Mouse (Mus musculus): ENCODE measurements at regions not wholly inside any gene's neighbourhood (a gene's known extent, or its start where the extent isn't known, plus 50 kb on each side); places are given as distances from the start of the nearest gene placed in this dataset.

DNA sequence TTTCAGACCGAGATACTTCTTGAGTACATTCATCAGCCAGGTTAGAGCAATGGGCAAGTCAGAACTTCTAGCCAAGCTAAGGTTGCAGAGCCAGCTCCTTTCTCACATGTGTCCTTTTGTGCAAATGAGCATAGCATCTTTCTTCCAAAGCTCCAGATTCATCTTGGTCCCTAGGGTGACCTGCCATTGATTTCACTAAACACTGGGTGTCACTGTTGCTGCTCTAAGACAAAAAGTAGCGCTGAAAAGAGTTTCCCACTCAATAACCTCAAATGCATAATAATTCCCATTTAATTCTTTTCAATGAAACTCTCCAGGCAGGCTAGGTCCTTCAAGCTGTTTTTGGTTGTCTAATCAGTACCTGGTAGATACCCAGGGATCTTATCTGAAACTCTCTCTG, 688.6 kb upstream of the BB014433 start:
- Histone ChIP-seq H3K4me1 (ENCODE audit: control insufficient read depth, insufficient read depth, low read length) (no peaks in the 10 kb centered on the region), H3K9me3 (replicated peaks; ENCODE audit: control insufficient read depth, insufficient read depth, low read length, poor library complexity, severe bottlenecking) (peaks cover 20% of the 10 kb centered on the region), H3K4me3 (ENCODE audit: low read depth, low read length) (no peak overlapping the region), H3K27me3 (ENCODE audit: control insufficient read depth, insufficient read depth, low read length, poor library complexity, severe bottlenecking) (no peaks in the 10 kb centered on the region), H3K9ac (ENCODE audit: low read depth, poor library complexity, severe bottlenecking) (no peak overlapping the region), H3K36me3 (ENCODE audit: control insufficient read depth, insufficient read depth, low read length, poor library complexity, severe bottlenecking) (no peaks in the 10 kb centered on the region), H3K27ac (ENCODE audit: insufficient read depth, low read length) (no peak overlapping the region)
- no peak for TF ChIP-seq EP300 (IDR thresholded peaks at IDR 0.05; ENCODE audit: insufficient read depth, low read depth, low read length)
- TF ChIP-seq CTCF (IDR thresholded peaks at IDR 0.05; ENCODE audit: low read depth, low read length), result no peak
- no peak for TF ChIP-seq POLR2A (IDR thresholded peaks at IDR 0.05; ENCODE audit: insufficient read depth, low read length)

GRCm38 (mm10) chr8:15731324-15731723, 685.4 kb upstream of the BB014433 start:
- Histone ChIP-seq H3K9me3 (replicated peaks; ENCODE audit: control insufficient read depth, insufficient read depth, low read length, poor library complexity, severe bottlenecking) (0 out of 2 replicates have a peak, but pooled peaks cover under 1% of the 10 kb centered on the region), H3K9ac (ENCODE audit: low read depth, poor library complexity, severe bottlenecking) (no peak overlapping the region), H3K4me1 (ENCODE audit: control insufficient read depth, insufficient read depth, low read length) (no peaks in the 10 kb centered on the region), H3K36me3 (ENCODE audit: control insufficient read depth, insufficient read depth, low read length, poor library complexity, severe bottlenecking) (no peaks in the 10 kb centered on the region), H3K27me3 (ENCODE audit: control insufficient read depth, insufficient read depth, low read length, poor library complexity, severe bottlenecking) (no peaks in the 10 kb centered on the region), H3K4me3 (ENCODE audit: low read depth, low read length) (no peak overlapping the region), H3K27ac (ENCODE audit: insufficient read depth, low read length) (no peak overlapping the region)
- TF ChIP-seq POLR2A (IDR thresholded peaks at IDR 0.05; ENCODE audit: insufficient read depth, low read length), result no peak
- no peak for TF ChIP-seq CTCF (IDR thresholded peaks at IDR 0.05; ENCODE audit: low read depth, low read length)
- no peak for TF ChIP-seq EP300 (IDR thresholded peaks at IDR 0.05; ENCODE audit: insufficient read depth, low read depth, low read length)

GRCm38 (mm10) chr8:15729075-15729474, 683.2 kb upstream of the BB014433 start:
- H3K9ac ChIP-seq (ENCODE audit: low read depth, poor library complexity, severe bottlenecking), result no peak overlapping the region
- H3K27ac ChIP-seq (ENCODE audit: insufficient read depth, low read length), result no peak overlapping the region
- H3K4me1 ChIP-seq (ENCODE audit: control insufficient read depth, insufficient read depth, low read length), result no peaks in the 10 kb centered on the region
- no peak overlapping the region for H3K4me3 ChIP-seq (ENCODE audit: low read depth, low read length)
- no peaks in the 10 kb centered on the region for H3K36me3 ChIP-seq (ENCODE audit: control insufficient read depth, insufficient read depth, low read length, poor library complexity, severe bottlenecking)
- H3K27me3 ChIP-seq (ENCODE audit: control insufficient read depth, insufficient read depth, low read length, poor library complexity, severe bottlenecking), result 0 out of 2 replicates have a peak, but pooled peaks cover 2% of the 10 kb centered on the region
- H3K9me3 ChIP-seq (replicated peaks; ENCODE audit: control insufficient read depth, insufficient read depth, low read length, poor library complexity, severe bottlenecking), result 0 out of 2 replicates have a peak, but pooled peaks cover 2% of the 10 kb centered on the region
- TF ChIP-seq CTCF (IDR thresholded peaks at IDR 0.05; ENCODE audit: low read depth, low read length), result peak; percentile 70
- TF ChIP-seq EP300 (IDR thresholded peaks at IDR 0.05; ENCODE audit: insufficient read depth, low read depth, low read length), result no peak
- TF ChIP-seq POLR2A (IDR thresholded peaks at IDR 0.05; ENCODE audit: insufficient read depth, low read length), result no peak

DNA sequence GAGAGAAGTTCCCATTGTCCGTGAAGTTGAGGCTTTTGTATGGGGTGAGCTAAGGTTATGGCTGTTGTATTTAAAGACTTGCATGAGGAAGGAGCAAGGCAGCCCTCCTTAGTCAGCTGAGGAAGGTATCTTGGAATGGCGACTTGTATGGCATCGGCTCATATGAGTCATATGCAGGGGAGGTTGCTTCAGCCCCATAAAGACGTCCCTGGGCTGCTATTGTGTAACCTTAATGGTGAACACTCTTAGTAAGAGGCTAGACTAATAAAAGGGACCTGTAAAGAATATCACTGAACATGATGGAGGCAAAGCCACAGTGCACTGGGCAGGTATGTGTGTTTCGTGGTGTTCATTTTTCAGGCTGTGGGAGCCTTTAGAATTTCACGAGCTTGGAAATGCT, 680.4 kb upstream of the BB014433 start:
- no peak overlapping the region for H3K27ac ChIP-seq (ENCODE audit: insufficient read depth, low read length)
- 0 out of 2 replicates have a peak, but pooled peaks cover 2% of the 10 kb centered on the region for H3K27me3 ChIP-seq (ENCODE audit: control insufficient read depth, insufficient read depth, low read length, poor library complexity, severe bottlenecking)
- H3K9ac ChIP-seq (ENCODE audit: low read depth, poor library complexity, severe bottlenecking), result no peak overlapping the region
- no peak for TF ChIP-seq EP300 (IDR thresholded peaks at IDR 0.05; ENCODE audit: insufficient read depth, low read depth, low read length)
- no peak for TF ChIP-seq CTCF (IDR thresholded peaks at IDR 0.05; ENCODE audit: low read depth, low read length)
- no peak for TF ChIP-seq POLR2A (IDR thresholded peaks at IDR 0.05; ENCODE audit: insufficient read depth, low read length)
- no peaks in the 10 kb centered on the region for H3K4me1 ChIP-seq (ENCODE audit: control insufficient read depth, insufficient read depth, low read length)
- H3K4me3 ChIP-seq (ENCODE audit: low read depth, low read length), result no peak overlapping the region
- H3K36me3 ChIP-seq (ENCODE audit: control insufficient read depth, insufficient read depth, low read length, poor library complexity, severe bottlenecking), result no peaks in the 10 kb centered on the region
- H3K9me3 ChIP-seq (replicated peaks; ENCODE audit: control insufficient read depth, insufficient read depth, low read length, poor library complexity, severe bottlenecking), result 0 out of 2 replicates have a peak, but pooled peaks cover 2% of the 10 kb centered on the region

All from ES-Bruce4 (cell line).